Mouse (Mus musculus) embryonic facial prominence, embryonic 15.5 days (tissue): Measurements from ENCODE around the gene Camk2n1. TPM values are rescaled to one million over a fixed set of nuclear protein-coding genes. Genes with fewer than 3 reads are reported as not detected.

Experiments
- ATAC-seq: fragments of 200-750 bp; cut with Nextera tagmentation; 2 replicates; pipeline ENCODE4 v1.8.0; 2017; ENCODE audit warnings: low read depth, moderate TSS enrichment; ENCODE audit not compliant: insufficient number of reproducible peaks, low FRiP score, low TSS enrichment
- H3K27ac ChIP-seq: fragments of 300-500 bp; sonication (generic); replicated peaks from 2 replicates; pipeline ENCODE4 v1.5.1; 2015; ENCODE audit warnings: mild to moderate bottlenecking, inconsistent platforms
- H3K27me3 ChIP-seq: fragments of 300-500 bp; sonication (generic); 2 replicates; pipeline ENCODE4 v1.6.1; 2015; ENCODE audit warnings: inconsistent platforms
- H3K36me3 ChIP-seq: fragments of 300-500 bp; sonication (generic); 2 replicates; pipeline ENCODE4 v1.6.1; 2015; ENCODE audit warnings: mild to moderate bottlenecking, inconsistent platforms
- H3K4me1 ChIP-seq: fragments of 300-500 bp; sonication (generic); 2 replicates; pipeline ENCODE4 v1.6.1; 2015; ENCODE audit warnings: inconsistent platforms
- H3K4me2 ChIP-seq: fragments of 300-500 bp; sonication (generic); replicated peaks from 2 replicates; pipeline ENCODE4 v1.6.1; 2015; ENCODE audit warnings: mild to moderate bottlenecking, inconsistent platforms
- H3K4me3 ChIP-seq: fragments of 300-500 bp; sonication (generic); replicated peaks from 2 replicates; pipeline ENCODE4 v1.5.1; 2015; ENCODE audit warnings: mild to moderate bottlenecking, inconsistent platforms
- H3K9ac ChIP-seq: fragments of 300-500 bp; sonication (generic); 2 replicates; pipeline ENCODE4 v1.6.1; 2015; ENCODE audit warnings: inconsistent platforms
- H3K9me3 ChIP-seq: fragments of 300-500 bp; sonication (generic); replicated peaks from 2 replicates; pipeline ENCODE4 v1.6.1; 2016; ENCODE audit warnings: inconsistent platforms
- WGBS: fragments of 180-500 bp; shearing (Covaris S2); methylation state at CpG from one replicate; pipeline ENCODE4 v1.1.7; 2015; 5-methylcytosine and 5-hydroxymethylcytosine counted together
- polyA plus RNA-seq: library from polyadenylated mRNA; unstranded; fragments of >200 nt; fragmentation: Nextera tagmentation; extraction: Ambion mirVana; gene quantifications from 2 replicates; pipeline ENCODE4 v1.2.1, GENCODE M21; 2015

Camk2n1 gene
- polyA plus RNA-seq, 1 experiment from 2014 or later, result 3.1 TPM

- no peaks in the 10 kb centered on the region for H3K36me3 ChIP-seq
- no peak overlapping the region for H3K9ac ChIP-seq
- peaks cover 39% of the 10 kb centered on the region for H3K27me3 ChIP-seq
- no peak overlapping the region for H3K27ac ChIP-seq
- no peak for ATAC-seq
- peaks cover 19% of the 10 kb centered on the region for H3K4me1 ChIP-seq
- H3K4me3 ChIP-seq, result no peak overlapping the region
- H3K4me2 ChIP-seq, result no peak overlapping the region
- H3K9me3 ChIP-seq, result no peaks in the 10 kb centered on the region
- 50% methylated on average over 7 of the region's 7 CpGs for WGBS
Observed at GRCm38 (mm10) chr4:138448872-138449615, 5.1 kb upstream of the Camk2n1 start.

GRCm38 (mm10) chr4:138449636-138450314 is 4.3 kb upstream of the Camk2n1 start:
- no peaks in the 10 kb centered on the region for H3K36me3 ChIP-seq
- peaks cover 39% of the 10 kb centered on the region for H3K27me3 ChIP-seq
- no peak overlapping the region for H3K9ac ChIP-seq
- peaks cover 19% of the 10 kb centered on the region for H3K4me1 ChIP-seq
- H3K4me2 ChIP-seq, result no peak overlapping the region
- whole genome bisulfite sequencing, result 52% methylated on average over 12 of the region's 12 CpGs
- no peak overlapping the region for H3K27ac ChIP-seq
- no peak for ATAC-seq
- H3K4me3 ChIP-seq, result no peak overlapping the region
- H3K9me3 ChIP-seq, result no peaks in the 10 kb centered on the region

- WGBS, result 25% methylated on average over 15 of the region's 15 CpGs
- Histone ChIP-seq H3K36me3 (no peaks in the 10 kb centered on the region), H3K4me2 (no peak overlapping the region), H3K27ac (0 out of 2 replicates have a peak overlapping the region, but pooled peaks have one; percentile 44), H3K27me3 (peaks cover 59% of the 10 kb centered on the region), H3K4me1 (peaks cover 37% of the 10 kb centered on the region), H3K9me3 (no peaks in the 10 kb centered on the region), H3K9ac (no peak overlapping the region), H3K4me3 (no peak overlapping the region)
- ATAC-seq, result no peak
Observed at GRCm38 (mm10) chr4:138452306-138453096, 1.6 kb upstream of the Camk2n1 start.

GRCm38 (mm10) chr4:138453097-138453752 is 889 bp upstream of the Camk2n1 start:
- Histone ChIP-seq H3K27ac (peak overlapping the region; percentile 73; the same call in 1 of the 2 replicates), H3K9me3 (no peaks in the 10 kb centered on the region), H3K27me3 (peaks cover 65% of the 10 kb centered on the region), H3K4me3 (peak overlapping the region; percentile 77), H3K4me2 (peak overlapping the region; percentile 94), H3K36me3 (no peaks in the 10 kb centered on the region), H3K4me1 (peaks cover 32% of the 10 kb centered on the region), H3K9ac (no peak overlapping the region)
- WGBS, result 4% methylated on average over 19 of the region's 19 CpGs
- ATAC-seq, result peak; percentile 45

- Histone ChIP-seq H3K27me3 (peaks cover 66% of the 10 kb centered on the region), H3K9ac (peak overlapping the region; percentile 60), H3K27ac (peak overlapping the region; percentile 73), H3K4me2 (peak overlapping the region; percentile 94), H3K4me3 (peak overlapping the region; percentile 77), H3K4me1 (peaks cover 30% of the 10 kb centered on the region), H3K9me3 (no peaks in the 10 kb centered on the region), H3K36me3 (no peaks in the 10 kb centered on the region)
- under 1% methylated on average over 74 of the region's 78 CpGs for WGBS
- peak; percentile 36 for ATAC-seq
Observed at GRCm38 (mm10) chr4:138454571-138455140, 542 bp downstream of the Camk2n1 start.

- WGBS, result under 1% methylated on average over 56 of the region's 58 CpGs
- Histone ChIP-seq H3K27ac (peak overlapping the region; percentile 73), H3K9ac (peak overlapping the region; percentile 60), H3K27me3 (peaks cover 63% of the 10 kb centered on the region), H3K4me3 (peak overlapping the region; percentile 77), H3K9me3 (no peaks in the 10 kb centered on the region), H3K36me3 (no peaks in the 10 kb centered on the region), H3K4me2 (peak overlapping the region; percentile 94), H3K4me1 (peaks cover 30% of the 10 kb centered on the region)
- ATAC-seq, result no peak
Observed at GRCm38 (mm10) chr4:138455141-138455955, 1.2 kb downstream of the Camk2n1 start.

- Histone ChIP-seq H3K36me3 (no peaks in the 10 kb centered on the region), H3K4me3 (peak overlapping the region; percentile 77), H3K9ac (peak overlapping the region; percentile 60), H3K27ac (no peak overlapping the region), H3K27me3 (peaks cover 63% of the 10 kb centered on the region), H3K4me2 (peak overlapping the region; percentile 94), H3K9me3 (no peaks in the 10 kb centered on the region), H3K4me1 (peaks cover 30% of the 10 kb centered on the region)
- ATAC-seq, result no peak
- 3% methylated on average over 17 of the region's 17 CpGs for WGBS
Observed at GRCm38 (mm10) chr4:138455956-138456341, 1.8 kb downstream of the Camk2n1 start.

- Histone ChIP-seq H3K27ac (no peak overlapping the region), H3K27me3 (peaks cover 58% of the 10 kb centered on the region), H3K36me3 (no peaks in the 10 kb centered on the region), H3K9me3 (no peaks in the 10 kb centered on the region), H3K4me1 (peaks cover 30% of the 10 kb centered on the region), H3K4me3 (peak overlapping the region; percentile 77), H3K4me2 (peak overlapping the region; percentile 94), H3K9ac (0 out of 2 replicates have a peak overlapping the region, but pooled peaks have one; percentile 60)
- whole genome bisulfite sequencing, result 14% methylated on average over 7 of the region's 8 CpGs
- ATAC-seq, result no peak
Observed at GRCm38 (mm10) chr4:138456536-138456935, 2.4 kb downstream of the Camk2n1 start.

GRCm38 (mm10) chr4:138457091-138457490 is 3.0 kb downstream of the Camk2n1 start:
- no peaks in the 10 kb centered on the region for H3K36me3 ChIP-seq
- peaks cover 30% of the 10 kb centered on the region for H3K4me1 ChIP-seq
- H3K27ac ChIP-seq, result no peak overlapping the region
- no peak for ATAC-seq
- H3K4me3 ChIP-seq, result no peak overlapping the region
- peaks cover 53% of the 10 kb centered on the region for H3K27me3 ChIP-seq
- H3K9me3 ChIP-seq, result no peaks in the 10 kb centered on the region
- H3K4me2 ChIP-seq, result no peak overlapping the region
- H3K9ac ChIP-seq, result no peak overlapping the region
- 50% methylated on average over 4 of the region's 4 CpGs for WGBS

GRCm38 (mm10) chr4:138458171-138458570 is 4.1 kb downstream of the Camk2n1 start:
- Histone ChIP-seq H3K36me3 (no peaks in the 10 kb centered on the region), H3K27ac (no peak overlapping the region), H3K9ac (no peak overlapping the region), H3K9me3 (no peaks in the 10 kb centered on the region), H3K4me3 (no peak overlapping the region), H3K4me1 (peaks cover 34% of the 10 kb centered on the region), H3K4me2 (no peak overlapping the region), H3K27me3 (peaks cover 47% of the 10 kb centered on the region)
- ATAC-seq, result no peak
- 76% methylated on average over 7 of the region's 7 CpGs for WGBS
